12 mouse cellular contexts compared by ENCODE assay signal in genomic region chr9:60378235-60378634, GRCm38 (mm10).
"Had no signal": no experiment of that assay in that cellular context is flagged by ENCODE, and none has a peak within 500 bp of the region (broad histone marks: within the 10 kb centered on the region; RNA-seq: fewer than 3 reads in every experiment).

No protein-coding gene starts in this region.

- DNase-seq: lung, adult 2 months; lung, postnatal 14 days; thymus, postnatal 36 days had no signal

- H3K27ac ChIP-seq: hindbrain, postnatal 0 days; layer of hippocampus, adult 2 months; limb, embryonic 13.5 days; liver, embryonic 14.5 days; macrophage; midbrain, embryonic 15.5 days; neural tube, embryonic 12.5 days had no signal

- ATAC-seq: hindbrain, postnatal 0 days; midbrain, embryonic 15.5 days had no signal

- H3K9ac ChIP-seq: limb, embryonic 13.5 days; liver, embryonic 14.5 days; midbrain, embryonic 15.5 days; neural tube, embryonic 12.5 days had no signal

- H3K4me3 ChIP-seq: layer of hippocampus, adult 2 months; limb, embryonic 13.5 days; megakaryocyte, embryonic 14.5 days; midbrain, embryonic 15.5 days; neural tube, embryonic 12.5 days had no signal

- H3K4me2 ChIP-seq: limb, embryonic 13.5 days; midbrain, embryonic 11.5 days; midbrain, embryonic 15.5 days; neural tube, embryonic 12.5 days had no signal

- H3K4me1 ChIP-seq: megakaryocyte, embryonic 14.5 days; midbrain, embryonic 15.5 days; neural tube, embryonic 12.5 days had no signal

- H3K36me3 ChIP-seq: limb, embryonic 13.5 days; midbrain, embryonic 15.5 days; neural tube, embryonic 12.5 days had no signal

- H3K9me3 ChIP-seq: limb, embryonic 13.5 days; megakaryocyte, embryonic 14.5 days; midbrain, embryonic 15.5 days; neural tube, embryonic 12.5 days had no signal

- H3K27me3 ChIP-seq: midbrain, embryonic 15.5 days; neural tube, embryonic 12.5 days had no signal
